In the genomic region with DNA sequence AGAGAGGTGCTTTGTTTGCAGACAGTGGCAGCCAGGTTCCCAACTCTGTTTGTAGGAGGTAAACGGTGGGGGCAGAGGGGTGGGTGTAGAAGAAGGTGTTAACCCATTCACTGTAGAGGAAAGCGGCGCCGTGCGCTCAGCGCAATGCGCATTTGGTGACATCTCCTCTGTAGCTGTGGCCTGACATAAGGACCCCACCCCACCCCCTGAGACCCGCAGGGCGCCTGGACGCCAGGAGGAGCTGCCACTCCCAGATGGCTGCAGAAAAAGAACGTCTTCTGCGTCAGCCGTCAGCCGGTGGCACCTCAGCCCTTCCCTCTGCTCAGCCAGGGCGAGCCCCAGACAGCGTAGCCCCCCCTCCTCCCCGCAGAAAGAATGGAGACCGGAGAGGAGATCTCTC, we compare ENCODE assay signal across 8 mouse cellular contexts. TPM values are rescaled to one million over a fixed set of nuclear protein-coding genes. Genes with fewer than 3 reads are reported as not detected.
DNase-seq lines count a peak whose midpoint lies in the region; ATAC-seq and TF ChIP-seq lines count a peak whose summit lies in the region.

No protein-coding gene starts in this region.

- peak; percentile 78 for ATAC-seq in intestine, embryonic 16.5 days
- peak; percentile 67 for ATAC-seq in midbrain, embryonic 16.5 days

- H3K9me3 ChIP-seq in intestine, embryonic 16.5 days (ENCODE audit: control insufficient read depth, low read length) = no peaks in the 10 kb centered on the region
- H3K9me3 ChIP-seq in midbrain, embryonic 16.5 days (replicated peaks; ENCODE audit: control insufficient read depth, low read length, poor library complexity, severe bottlenecking) = no peaks in the 10 kb centered on the region

- peaks cover 5% of the 10 kb centered on the region; the same call in 1 of the 2 replicates for H3K4me1 ChIP-seq in intestine, embryonic 16.5 days (ENCODE audit: control insufficient read depth, insufficient read depth, low read length)
- peaks cover 10% of the 10 kb centered on the region for H3K4me1 ChIP-seq in midbrain, embryonic 16.5 days (ENCODE audit: control insufficient read depth, insufficient read depth, low read length)

- TF ChIP-seq CTCF in left cerebral cortex, adult 2 months (IDR thresholded peaks at IDR 0.05) = no peak

- DNase-seq in left cerebral cortex, adult 2 months (ENCODE audit: extremely low spot score in 1 of 2, low spot score in 2 of 2) = no peak
- DNase-seq in left cerebral cortex, postnatal 10 days (ENCODE audit: extremely low spot score in 1 of 2, low spot score in 2 of 2) = no peak
- DNase-seq in heart, adult 18-20 months = peak; percentile 54 to 73
- DNase-seq in testis, postnatal 14 days (ENCODE audit: low spot score) = no peak
- no peak for DNase-seq in spleen, adult 12 weeks (ENCODE audit: low spot score)
- DNase-seq in right cerebral cortex, postnatal 25 days = no peak

- H3K4me3 ChIP-seq in left cerebral cortex, adult 2 months = peak overlapping the region; percentile 16; the same call in 1 of the 2 replicates
- H3K4me3 ChIP-seq in intestine, embryonic 16.5 days (ENCODE audit: low read length) = peak overlapping the region; percentile 31
- H3K4me3 ChIP-seq in midbrain, embryonic 16.5 days (ENCODE audit: low read depth, low read length) = peak overlapping the region; percentile 44

- WGBS in intestine, embryonic 16.5 days = 4% methylated on average over 18 of the region's 18 CpGs
- WGBS in midbrain, embryonic 16.5 days = under 1% methylated on average over 16 of the region's 18 CpGs

- H3K4me2 ChIP-seq in intestine, embryonic 16.5 days (ENCODE audit: low read depth, low read length) = peak overlapping the region; percentile 61
- peak overlapping the region; percentile 82 for H3K4me2 ChIP-seq in midbrain, embryonic 16.5 days (ENCODE audit: low read length)

- no peaks in the 10 kb centered on the region for H3K36me3 ChIP-seq in intestine, embryonic 16.5 days (ENCODE audit: control insufficient read depth, insufficient read depth, low read length)
- no peaks in the 10 kb centered on the region for H3K36me3 ChIP-seq in midbrain, embryonic 16.5 days (ENCODE audit: control insufficient read depth, insufficient read depth, low read length)

- no peaks in the 10 kb centered on the region for H3K27me3 ChIP-seq in intestine, embryonic 16.5 days (replicated peaks; ENCODE audit: control insufficient read depth, insufficient read depth, low read length)
- H3K27me3 ChIP-seq in midbrain, embryonic 16.5 days (ENCODE audit: control insufficient read depth, insufficient read depth, low read depth, low read length) = no peaks in the 10 kb centered on the region

- peak overlapping the region; percentile 43; the same call in 1 of the 2 replicates for H3K9ac ChIP-seq in intestine, embryonic 16.5 days (ENCODE audit: low read depth, low read length)
- peak overlapping the region; percentile 62 for H3K9ac ChIP-seq in midbrain, embryonic 16.5 days (ENCODE audit: low read depth, low read length)

- H3K27ac ChIP-seq in left cerebral cortex, adult 2 months = no peak overlapping the region
- H3K27ac ChIP-seq in intestine, embryonic 16.5 days (ENCODE audit: low read length) = no peak overlapping the region
- H3K27ac ChIP-seq in midbrain, embryonic 16.5 days (ENCODE audit: low read length) = no peak overlapping the region

- intact Hi-C loops in left cerebral cortex, adult 2 months (cut with DNase I) = no loop called here
- intact Hi-C loops in left cerebral cortex, postnatal 10 days (cut with DNase I) = no loop called here

RNA-seq across cellular contexts. Expression of a gene that starts 18.5 kb away (rescaled TPM):
- total RNA-seq in left cerebral cortex, adult 2 months (2021) = 10 to 100 TPM; 26.4 to 33.7 TPM
- 10 to 100 TPM; 55.9 to 61.8 TPM for total RNA-seq in left cerebral cortex, postnatal 10 days (2021)
- 10 to 100 TPM; 34.3 to 39.3 TPM for total RNA-seq in heart, adult 18-20 months (2021)
- polyA plus RNA-seq in intestine, embryonic 16.5 days (2015; fragmentation: Nextera tagmentation; extraction: Ambion mirVana) = 77.5 and 81.3 TPM in 2 replicates
- polyA plus RNA-seq in midbrain, embryonic 16.5 days (2015; fragmentation: Nextera tagmentation; extraction: Ambion mirVana) = 122 and 131 TPM in 2 replicates

Comparison
In these comparisons a context has a peak if more than half of its experiments do, and no peak if none do; other contexts are left out.
1. DNase-seq: peak in heart, adult 18-20 months (2 of 2); none in left cerebral cortex, adult 2 months (0 of 2), left cerebral cortex, postnatal 10 days (0 of 2), testis, postnatal 14 days (single experiment), spleen, adult 12 weeks (single experiment) and right cerebral cortex, postnatal 25 days (single experiment).
2. Peak in every context shown above with its lines, with median percentiles within 50 percentile points of each other: H3K4me3 ChIP-seq.